Mouse (Mus musculus) lung, postnatal 0 days (tissue): ENCODE results near the gene Atf7ip.

Source experiments
- CTCF ChIP-seq: IDR thresholded peaks from 2 replicates; pipeline ENCODE4 v1.5.1; 2016; ENCODE audit warnings: antibody characterized with exemption, mild to moderate bottlenecking
- EP300 ChIP-seq: IDR thresholded peaks from 2 replicates; pipeline ENCODE4 v1.6.1; 2016; ENCODE audit warnings: antibody characterized with exemption, mild to moderate bottlenecking, control low read depth

- TF ChIP-seq CTCF (no peak), EP300 (no peak)
Measured at GRCm38 (mm10) chr6:136497744-136498143, 8.2 kb upstream of the Atf7ip start.
